Comparison of ENCODE assay signal across 16 mouse cellular contexts in the genomic region with DNA sequence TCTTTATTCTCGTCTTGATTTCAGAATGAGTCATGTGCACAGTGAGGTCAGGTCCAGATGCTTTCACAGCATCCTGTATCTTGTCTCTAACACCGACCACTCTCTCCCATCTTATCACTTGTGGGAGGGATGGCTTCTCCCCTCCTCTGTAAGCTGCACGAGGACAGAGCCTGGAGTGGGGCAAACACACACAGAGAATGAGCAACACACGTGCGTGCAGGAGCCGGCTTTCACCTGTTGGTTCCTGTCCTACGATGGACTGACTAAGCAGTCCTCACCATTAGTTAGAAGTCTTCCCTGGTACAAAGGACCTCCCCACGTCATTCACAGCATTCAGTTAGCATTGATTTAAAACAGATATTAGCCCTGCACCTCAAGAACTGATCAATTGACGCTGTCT.
"Had no signal": no experiment of that assay in that cellular context is flagged by ENCODE, and none has a peak within 500 bp of the region (broad histone marks: within the 10 kb centered on the region; RNA-seq: fewer than 3 reads in every experiment).

No protein-coding gene starts in this region.

- DNase-seq: lung, embryonic 14.5 days; retina, postnatal 1 day; right cerebral cortex, adult 18-20 months; right cerebral cortex, postnatal 25 days; thymus, adult 2 months; thymus, postnatal 25 days; thymus, postnatal 4 days had no signal

- H3K9me3 ChIP-seq: midbrain, embryonic 10.5 days; midbrain, embryonic 13.5 days; neural tube, embryonic 13.5 days; neural tube, embryonic 15.5 days; stomach, embryonic 15.5 days had no signal

- H3K27ac ChIP-seq: liver, embryonic 14.5 days; midbrain, embryonic 10.5 days; midbrain, embryonic 13.5 days; neural tube, embryonic 13.5 days; neural tube, embryonic 15.5 days; stomach, embryonic 15.5 days; stomach, postnatal 0 days had no signal

- H3K36me3 ChIP-seq: midbrain, embryonic 10.5 days; midbrain, embryonic 13.5 days; neural tube, embryonic 13.5 days; stomach, embryonic 15.5 days had no signal

- H3K27me3 ChIP-seq: midbrain, embryonic 13.5 days; neural tube, embryonic 13.5 days; neural tube, embryonic 15.5 days; stomach, embryonic 15.5 days had no signal

- ATAC-seq: midbrain, embryonic 13.5 days; midbrain, embryonic 16.5 days had no signal

- H3K4me2 ChIP-seq: lung, embryonic 14.5 days; midbrain, embryonic 13.5 days; neural tube, embryonic 13.5 days; neural tube, embryonic 15.5 days; stomach, embryonic 15.5 days had no signal

- H3K4me1 ChIP-seq: midbrain, embryonic 10.5 days had no signal

- H3K9ac ChIP-seq: liver, embryonic 14.5 days; lung, embryonic 14.5 days; midbrain, embryonic 13.5 days; neural tube, embryonic 13.5 days; neural tube, embryonic 15.5 days; stomach, embryonic 15.5 days had no signal

- H3K4me3 ChIP-seq: midbrain, embryonic 10.5 days; midbrain, embryonic 13.5 days; myocyte; neural tube, embryonic 13.5 days; neural tube, embryonic 15.5 days; stomach, embryonic 15.5 days had no signal
